Mouse (Mus musculus) kidney, adult 2 months (tissue): ENCODE results near the gene Dnajc8.

ENCODE experiments used
- CTCF ChIP-seq: fragments of 200-500 bp; conservative IDR thresholded peaks from 2 replicates; pipeline ENCODE4 v1.5.1; 2011; ENCODE audit warnings: low read depth, mild to moderate bottlenecking, control low read depth, low read length, moderate library complexity, mixed read lengths; ENCODE audit not compliant: insufficient read depth, insufficient read length
- POLR2A ChIP-seq: fragments of 200-500 bp; IDR thresholded peaks from one replicate; pipeline ENCODE4 v1.6.1; 2011; ENCODE audit warnings: low read depth, low read length, control low read depth

GRCm38 (mm10) chr4:132554221-132554620 is 18.9 kb downstream of the Dnajc8 start:
- TF ChIP-seq CTCF (no peak), POLR2A (no peak)
